Mouse (Mus musculus) A20 (cell line): ENCODE measurements around the gene Nkiras2.
"Not testable (repeated sequence)": the region's sequence is repeated elsewhere in the genome, so short reads cannot be mapped to it uniquely, and the experiment has no call there.

Experiments used
- DNase-seq: peaks from one replicate; pipeline ENCODE4 v3.0.0-alpha.2; 2011; ENCODE audit warnings: low read depth, low spot score

Nkiras2 gene

GRCm38 (mm10) chr11:100598074-100598473 is 21.0 kb upstream of the Nkiras2 start:
- peak; percentile 87 for DNase-seq

- DNase-seq = no peak
Measured at GRCm38 (mm10) chr11:100601372-100601771, 17.7 kb upstream of the Nkiras2 start.

- no peak for DNase-seq
Measured at GRCm38 (mm10) chr11:100603155-100603554, 15.9 kb upstream of the Nkiras2 start.

- DNase-seq = no peak
Measured at GRCm38 (mm10) chr11:100603813-100604212, 15.2 kb upstream of the Nkiras2 start.

- DNase-seq = no peak
Measured at GRCm38 (mm10) chr11:100604321-100605005, 14.6 kb upstream of the Nkiras2 start.

GRCm38 (mm10) chr11:100605451-100605850 is 13.6 kb upstream of the Nkiras2 start:
- no peak for DNase-seq

- no peak for DNase-seq
Measured at GRCm38 (mm10) chr11:100607121-100607520, 11.9 kb upstream of the Nkiras2 start.

- DNase-seq = no peak
Measured at GRCm38 (mm10) chr11:100608796-100609195, 10.2 kb upstream of the Nkiras2 start.

GRCm38 (mm10) chr11:100609355-100609996 is 9.6 kb upstream of the Nkiras2 start:
- DNase-seq = no peak

- no peak for DNase-seq
Measured at GRCm38 (mm10) chr11:100609997-100610680, 8.9 kb upstream of the Nkiras2 start.

GRCm38 (mm10) chr11:100611627-100612026 is 7.4 kb upstream of the Nkiras2 start:
- peak; percentile 39 for DNase-seq

GRCm38 (mm10) chr11:100613241-100613640 is 5.8 kb upstream of the Nkiras2 start:
- no peak for DNase-seq

- no peak for DNase-seq
Measured at GRCm38 (mm10) chr11:100616332-100616731, 2.7 kb upstream of the Nkiras2 start.

GRCm38 (mm10) chr11:100616836-100617235 is 2.2 kb upstream of the Nkiras2 start:
- DNase-seq = not testable (repeated sequence)

GRCm38 (mm10) chr11:100617480-100617879 is 1.6 kb upstream of the Nkiras2 start:
- DNase-seq = no peak

GRCm38 (mm10) chr11:100619485-100619975 is 486 bp downstream of the Nkiras2 start:
- peak; percentile 97 for DNase-seq

GRCm38 (mm10) chr11:100619982-100620381 is 938 bp downstream of the Nkiras2 start, which contains the start of gene Dnajc7:
Dnajc7 (minus strand) TSS chr11:100620168.
- no peak for DNase-seq

GRCm38 (mm10) chr11:100622714-100623113 is 3.7 kb downstream of the Nkiras2 start:
- peak; percentile 96 for DNase-seq

- peak; percentile 51 for DNase-seq
Measured at GRCm38 (mm10) chr11:100623867-100624266, 4.8 kb downstream of the Nkiras2 start.

- no peak for DNase-seq
Measured at GRCm38 (mm10) chr11:100625754-100626700, 7.0 kb downstream of the Nkiras2 start.

- DNase-seq = peak; percentile 91
Measured at GRCm38 (mm10) chr11:100626701-100627195, 7.7 kb downstream of the Nkiras2 start.
